In the genomic region with DNA sequence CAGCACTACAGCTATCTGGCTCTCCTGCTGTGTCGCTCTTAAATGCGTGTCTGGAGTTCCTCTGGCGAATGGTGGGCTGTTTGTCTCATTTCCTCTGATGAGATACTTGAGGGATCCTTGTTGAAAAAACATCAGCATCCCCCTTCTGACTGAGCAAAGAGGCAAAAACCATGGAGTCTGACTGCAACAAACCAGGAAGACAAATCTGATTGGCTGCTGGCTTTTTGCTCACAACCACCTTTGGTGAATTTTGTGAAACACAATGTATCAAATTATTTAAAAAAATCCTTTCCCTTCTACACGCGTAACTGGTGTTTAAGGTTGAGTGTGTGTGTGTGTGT, we compare ENCODE assay signal across 8 mouse cellular contexts. TPM values are rescaled to one million over a fixed set of nuclear protein-coding genes. Genes with fewer than 3 reads are reported as not detected.
DNase-seq lines count a peak whose midpoint lies in the region; ATAC-seq lines count a peak whose summit lies in the region.

No protein-coding gene starts in this region.

- H3K4me2 ChIP-seq in lung, embryonic 15.5 days, result peak overlapping the region; percentile 79
- peak overlapping the region; percentile 65 for H3K4me2 ChIP-seq in embryonic facial prominence, embryonic 11.5 days (ENCODE audit: low read depth, low read length)
- peak overlapping the region; percentile 85 for H3K4me2 ChIP-seq in limb, embryonic 12.5 days

- H3K4me3 ChIP-seq in lung, embryonic 15.5 days, result peak overlapping the region; percentile 53
- peak overlapping the region; percentile 57 for H3K4me3 ChIP-seq in embryonic facial prominence, embryonic 11.5 days (ENCODE audit: low read depth, low read length)
- H3K4me3 ChIP-seq in limb, embryonic 12.5 days (replicated peaks), result peak overlapping the region; percentile 59

- H3K27ac ChIP-seq in lung, embryonic 15.5 days, result peak overlapping the region; percentile 85
- H3K27ac ChIP-seq in embryonic facial prominence, embryonic 11.5 days (replicated peaks; ENCODE audit: low read depth, low read length), result 0 out of 2 replicates have a peak overlapping the region, but pooled peaks have one; percentile 36
- peak overlapping the region; percentile 41; the same call in 1 of the 2 replicates for H3K27ac ChIP-seq in limb, embryonic 12.5 days

- H3K27me3 ChIP-seq in lung, embryonic 15.5 days, result no peaks in the 10 kb centered on the region
- no peaks in the 10 kb centered on the region for H3K27me3 ChIP-seq in embryonic facial prominence, embryonic 11.5 days (ENCODE audit: control insufficient read depth, insufficient read depth, low read length)
- H3K27me3 ChIP-seq in limb, embryonic 12.5 days, result peaks cover 5% of the 10 kb centered on the region; the same call in 1 of the 2 replicates
- no peaks in the 10 kb centered on the region for H3K27me3 ChIP-seq in splenic B cell, adult 2 months (ENCODE audit: control insufficient read depth, insufficient read depth, low read length, poor library complexity, severe bottlenecking)

- 0% methylated on average over 5 of the region's 5 CpGs for WGBS in lung, embryonic 15.5 days
- 12% methylated on average over 5 of the region's 5 CpGs for WGBS in embryonic facial prominence, embryonic 11.5 days
- 5% methylated on average over 5 of the region's 5 CpGs for WGBS in limb, embryonic 12.5 days

- no peak for DNase-seq in lung, adult 18-20 months
- no peak for DNase-seq in embryonic facial prominence, embryonic 11.5 days (ENCODE audit: low spot score)
- DNase-seq in splenic B cell, adult 2 months (ENCODE audit: low read depth, low spot score), result peak; percentile 50
- no peak for DNase-seq in B cell, adult 2 months
- DNase-seq in urinary bladder, postnatal 36 days (ENCODE audit: low spot score in 2 of 2), result no peak
- DNase-seq in adrenal gland, postnatal 4 days (ENCODE audit: low spot score in 2 of 2), result no peak

- no peaks in the 10 kb centered on the region for H3K36me3 ChIP-seq in lung, embryonic 15.5 days
- H3K36me3 ChIP-seq in embryonic facial prominence, embryonic 11.5 days (replicated peaks; ENCODE audit: control insufficient read depth, insufficient read depth, low read depth, low read length), result no peaks in the 10 kb centered on the region
- no peaks in the 10 kb centered on the region for H3K36me3 ChIP-seq in limb, embryonic 12.5 days
- no peaks in the 10 kb centered on the region; the same call in 1 of the 2 replicates for H3K36me3 ChIP-seq in splenic B cell, adult 2 months (ENCODE audit: control insufficient read depth, insufficient read depth, low read length, poor library complexity, severe bottlenecking)

- no peak for ATAC-seq in lung, embryonic 15.5 days (ENCODE audit: borderline replicate concordance, extremely low read depth, low FRiP score, low TSS enrichment)
- ATAC-seq in embryonic facial prominence, embryonic 11.5 days (replicated peaks; ENCODE audit: insufficient number of reproducible peaks, low FRiP score, low TSS enrichment, low read depth), result no peak
- ATAC-seq in limb, embryonic 12.5 days (ENCODE audit: insufficient number of reproducible peaks, insufficient read depth, low FRiP score, low TSS enrichment, low read depth), result peak; percentile 10; the same call in 1 of the 2 replicates

- H3K9ac ChIP-seq in lung, embryonic 15.5 days, result peak overlapping the region; percentile 46
- peak overlapping the region; percentile 56 for H3K9ac ChIP-seq in embryonic facial prominence, embryonic 11.5 days (replicated peaks; ENCODE audit: low read length)
- peak overlapping the region; percentile 72 for H3K9ac ChIP-seq in limb, embryonic 12.5 days (replicated peaks)

- no peaks in the 10 kb centered on the region for H3K9me3 ChIP-seq in lung, embryonic 15.5 days
- no peaks in the 10 kb centered on the region for H3K9me3 ChIP-seq in embryonic facial prominence, embryonic 11.5 days (replicated peaks; ENCODE audit: control insufficient read depth, low read length)
- no peaks in the 10 kb centered on the region for H3K9me3 ChIP-seq in limb, embryonic 12.5 days

- H3K4me1 ChIP-seq in lung, embryonic 15.5 days, result 0 out of 2 replicates have a peak, but pooled peaks cover 4% of the 10 kb centered on the region
- H3K4me1 ChIP-seq in embryonic facial prominence, embryonic 11.5 days (ENCODE audit: control insufficient read depth, insufficient read depth, low read length), result no peaks in the 10 kb centered on the region
- H3K4me1 ChIP-seq in limb, embryonic 12.5 days (replicated peaks), result peaks cover 9% of the 10 kb centered on the region; the same call in 1 of the 2 replicates

RNA-seq across cellular contexts. Expression of gene Arsa, which starts 0.8 kb away (rescaled TPM):
- 21.5 and 22.7 TPM in 2 replicates for polyA plus RNA-seq in lung, embryonic 15.5 days (2015; fragmentation: Nextera tagmentation; extraction: Ambion mirVana)
- 7.5 and 9.3 TPM in 2 replicates for polyA plus RNA-seq in embryonic facial prominence, embryonic 11.5 days (2014; fragmentation: Nextera tagmentation; extraction: Ambion mirVana)
- polyA plus RNA-seq in limb, embryonic 12.5 days (2016; fragmentation: Nextera tagmentation; extraction: Ambion mirVana), result 15.2 and 15.6 TPM in 2 replicates
- total RNA-seq in adrenal gland, postnatal 4 days (2021), result 10 to 100 TPM; 24.4 to 25.0 TPM

RNA-seq across cellular contexts. Expression of gene Mapk8ip2, which starts 22.7 kb away (rescaled TPM):
- polyA plus RNA-seq in lung, embryonic 15.5 days (2015; fragmentation: Nextera tagmentation; extraction: Ambion mirVana), result 0.65 and 0.97 TPM in 2 replicates
- 5.4 and 6.4 TPM in 2 replicates for polyA plus RNA-seq in embryonic facial prominence, embryonic 11.5 days (2014; fragmentation: Nextera tagmentation; extraction: Ambion mirVana)
- polyA plus RNA-seq in limb, embryonic 12.5 days (2016; fragmentation: Nextera tagmentation; extraction: Ambion mirVana), result 2.0 and 2.1 TPM in 2 replicates
- 10 to 100 TPM; 20.4 to 22.1 TPM for total RNA-seq in adrenal gland, postnatal 4 days (2021)

RNA-seq across cellular contexts. Expression of gene Shank3, which starts 23.0 kb away (rescaled TPM):
- 2.5 and 2.8 TPM in 2 replicates for polyA plus RNA-seq in lung, embryonic 15.5 days (2015; fragmentation: Nextera tagmentation; extraction: Ambion mirVana)
- polyA plus RNA-seq in embryonic facial prominence, embryonic 11.5 days (2014; fragmentation: Nextera tagmentation; extraction: Ambion mirVana), result 1.5 and 1.6 TPM in 2 replicates
- 2.4 and 3.2 TPM in 2 replicates for polyA plus RNA-seq in limb, embryonic 12.5 days (2016; fragmentation: Nextera tagmentation; extraction: Ambion mirVana)
- total RNA-seq in adrenal gland, postnatal 4 days (2021), result 10 to 100 TPM; 58.7 to 66.0 TPM

RNA-seq across cellular contexts. Expression of gene Chkb, which starts 46.7 kb away (rescaled TPM):
- polyA plus RNA-seq in lung, embryonic 15.5 days (2015; fragmentation: Nextera tagmentation; extraction: Ambion mirVana), result 51.3 and 57.9 TPM in 2 replicates
- 42.2 and 46.5 TPM in 2 replicates for polyA plus RNA-seq in embryonic facial prominence, embryonic 11.5 days (2014; fragmentation: Nextera tagmentation; extraction: Ambion mirVana)
- 59.2 and 61.8 TPM in 2 replicates for polyA plus RNA-seq in limb, embryonic 12.5 days (2016; fragmentation: Nextera tagmentation; extraction: Ambion mirVana)
- total RNA-seq in adrenal gland, postnatal 4 days (2021), result 10 to 100 TPM; 87.1 to 87.7 TPM

RNA-seq across cellular contexts. Expression of gene Gm44502, which starts 46.9 kb away (rescaled TPM):
- 0.40 TPM in 1 of 2 replicates, not detected in the other for polyA plus RNA-seq in lung, embryonic 15.5 days (2015; fragmentation: Nextera tagmentation; extraction: Ambion mirVana)
- polyA plus RNA-seq in embryonic facial prominence, embryonic 11.5 days (2014; fragmentation: Nextera tagmentation; extraction: Ambion mirVana), result 0.15 TPM in 1 of 2 replicates, not detected in the other
- not detected in 2 replicates for polyA plus RNA-seq in limb, embryonic 12.5 days (2016; fragmentation: Nextera tagmentation; extraction: Ambion mirVana)
- total RNA-seq in adrenal gland, postnatal 4 days (2021), result 1 to 10 TPM in 1 of 2 experiments, under 1 TPM in 1; 0.84 to 1.9 TPM
